Mouse (Mus musculus): Measurements from ENCODE around the gene Mob1b.

- TF ChIP-seq POLR2A (IDR thresholded peaks at IDR 0.05; ENCODE audit: control insufficient read depth in 1 of 2, insufficient read depth in 1 of 2, low read depth in 1 of 2, low read length in 2 of 2, poor library complexity in 1 of 2) (no peak; a peak in 1 of 4 replicates), SMC3 (IDR thresholded peaks at IDR 0.05; ENCODE audit: low read depth, low read length) (no peak), USF2 (IDR thresholded peaks at IDR 0.05; ENCODE audit: borderline replicate concordance in 1 of 2, insufficient read depth in 1 of 2, low read depth in 1 of 2, low read length in 2 of 2) (no peak), CHD1 (IDR thresholded peaks at IDR 0.05; ENCODE audit: low read depth, low read length) (no peak), ZMIZ1 (IDR thresholded peaks at IDR 0.05; ENCODE audit: low read depth, low read length) (no peak), USF1 (IDR thresholded peaks at IDR 0.05; ENCODE audit: low read depth, low read length) (no peak), TAL1 (IDR thresholded peaks at IDR 0.05; ENCODE audit: low read length) (no peak), POLR2AphosphoS2 (IDR thresholded peaks at IDR 0.05; ENCODE audit: low read length) (no peak), TBP (IDR thresholded peaks at IDR 0.05; ENCODE audit: low read depth, low read length) (no peak)
Observed at GRCm38 (mm10) chr5:88721003-88721475, 384 bp downstream of the Mob1b start.

Data from MEL (cell line).